Mouse (Mus musculus) WW6 (cell line): ENCODE results near the gene Gm9195.

Source experiments
- DNase-seq: peaks from one replicate; pipeline ENCODE4 v3.0.0-alpha.2; 2013; ENCODE audit warnings: low read depth, low spot score

The Gm9195 gene

DNA sequence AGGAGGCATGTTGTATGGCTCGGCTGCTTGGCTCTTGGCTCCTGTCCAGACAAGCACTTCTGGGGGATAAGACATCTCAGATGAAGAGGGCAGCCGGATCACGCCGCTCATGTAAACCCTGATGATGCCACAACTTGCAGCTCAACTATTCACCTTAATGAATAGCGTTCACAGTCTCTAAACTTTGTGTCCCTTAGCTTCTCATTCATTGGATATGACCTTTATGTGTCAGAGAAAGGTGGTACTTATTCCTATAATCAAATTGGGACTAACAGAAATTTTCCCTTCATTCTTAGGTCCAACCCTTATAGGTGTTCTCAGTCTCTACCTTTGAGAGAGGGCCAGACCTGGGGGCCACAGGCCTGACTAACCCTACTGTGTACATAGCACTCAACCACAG is at the start of gene Gm9195:
Gene Gm9195 (minus strand): TSS at position 101 of the 400 bp plus-strand sequence.
- DNase-seq, result no peak

DNA sequence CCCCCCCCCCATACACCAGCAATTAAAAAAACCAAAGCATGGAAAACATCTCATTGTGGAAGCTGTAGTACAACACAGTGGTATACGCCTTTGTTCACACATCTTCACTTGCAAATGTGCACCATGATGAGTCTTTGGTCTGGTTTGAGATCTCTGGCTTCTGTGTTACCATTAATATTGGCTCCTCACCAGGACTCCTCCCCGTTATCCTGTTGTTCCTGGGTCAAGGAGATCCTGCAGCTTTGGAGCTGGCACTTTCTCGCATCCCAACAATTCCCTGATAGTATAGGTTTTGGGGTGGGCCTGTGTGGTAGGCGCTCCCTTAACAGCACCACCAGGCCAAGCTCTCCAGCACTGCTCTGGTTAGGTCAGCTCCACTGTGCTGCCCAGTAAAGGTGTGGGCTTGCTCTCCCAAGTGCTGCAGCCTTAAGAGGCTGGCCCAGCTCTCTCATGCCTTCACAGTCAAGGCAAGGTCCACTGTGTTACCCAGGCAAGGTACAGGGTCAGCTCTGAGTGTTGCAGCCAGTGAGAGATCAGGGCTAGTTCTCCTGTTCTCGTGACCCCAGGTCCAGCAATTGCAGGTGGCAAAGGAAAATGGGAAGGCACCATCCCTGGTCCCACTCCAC is 44.9 kb upstream of the Gm9195 start:
- DNase-seq, result no peak

DNA sequence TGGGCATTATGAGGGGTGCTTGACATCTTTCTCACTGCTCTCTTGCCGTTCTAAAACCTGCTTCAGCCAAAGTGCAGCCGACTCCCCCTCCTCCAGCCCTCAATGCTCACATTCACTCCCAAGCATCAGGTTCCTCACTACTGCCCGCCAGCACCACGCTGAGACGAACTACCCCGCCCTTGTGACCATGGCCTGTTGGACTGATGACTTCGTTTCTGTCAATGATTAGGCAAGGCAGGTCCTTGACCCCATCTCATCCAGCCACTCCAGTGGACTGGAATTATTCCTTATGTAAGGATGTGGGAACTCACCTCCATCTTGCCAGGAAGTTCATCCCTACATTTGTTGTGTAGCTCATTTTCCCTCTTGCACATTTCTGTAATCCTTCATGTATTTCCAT is 42.2 kb upstream of the Gm9195 start:
- no peak for DNase-seq

DNA sequence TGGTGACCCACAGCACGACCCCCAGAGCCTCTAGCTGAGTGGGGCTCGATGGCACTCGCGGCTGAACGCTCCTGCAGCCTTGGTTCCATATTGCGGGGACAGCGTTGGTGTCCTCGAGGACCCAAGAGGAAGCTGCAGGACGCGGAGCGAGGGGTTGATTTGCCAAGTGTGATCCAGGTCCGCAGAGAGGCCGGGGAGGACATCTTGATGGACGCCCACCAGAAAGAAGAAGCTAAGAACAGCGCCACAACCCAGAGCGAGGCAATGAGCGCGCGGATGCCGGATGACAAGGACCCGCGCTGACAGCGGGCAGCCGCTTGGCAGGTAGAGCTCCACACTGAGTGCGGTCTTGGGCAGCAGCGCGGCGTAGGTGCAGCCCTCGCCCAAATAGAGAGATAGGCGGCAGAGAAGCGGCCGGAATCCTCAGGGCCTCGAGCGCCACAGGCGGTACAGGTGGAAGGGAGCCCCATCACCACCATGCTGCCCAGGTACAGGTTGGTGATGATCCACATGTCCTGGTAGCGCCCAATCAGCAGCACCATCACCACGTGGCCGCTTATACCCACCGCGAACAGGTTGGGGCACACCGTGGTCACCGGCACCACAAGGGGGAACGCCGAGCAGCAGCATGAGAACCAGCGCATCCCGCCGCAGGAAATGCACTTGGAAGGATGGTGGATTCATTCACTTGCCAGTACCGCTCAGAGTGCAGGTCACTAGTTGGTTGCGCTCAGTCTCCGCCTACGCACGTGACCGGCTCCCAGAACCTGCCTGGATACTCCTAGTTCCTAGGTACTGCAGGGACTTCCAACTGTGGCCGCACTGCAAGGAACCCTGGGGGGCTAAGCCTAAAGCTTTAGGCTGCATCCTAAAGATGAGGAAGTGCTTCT is 40.6 kb upstream of the Gm9195 start:
- peak; percentile 14 for DNase-seq

DNA sequence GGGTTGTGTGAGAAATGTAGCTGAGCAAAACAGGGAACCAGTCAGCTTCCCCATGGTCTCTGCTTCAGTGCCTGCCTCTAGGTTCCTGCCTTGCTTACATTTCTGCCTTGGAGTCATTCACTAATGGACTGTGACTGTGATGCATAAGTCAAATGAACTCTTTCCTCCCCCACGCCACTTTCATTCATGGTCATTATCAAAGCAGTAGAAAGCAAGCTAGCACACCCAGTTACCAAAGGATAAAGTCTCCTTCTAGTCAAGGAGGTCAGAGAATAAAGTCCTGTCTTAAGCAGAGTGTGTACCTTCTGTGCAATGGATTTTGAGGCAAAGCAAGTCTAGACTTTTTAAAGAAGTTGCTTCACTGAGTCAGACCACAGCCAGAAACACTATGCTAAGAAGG is 35.5 kb upstream of the Gm9195 start:
- no peak for DNase-seq

DNA sequence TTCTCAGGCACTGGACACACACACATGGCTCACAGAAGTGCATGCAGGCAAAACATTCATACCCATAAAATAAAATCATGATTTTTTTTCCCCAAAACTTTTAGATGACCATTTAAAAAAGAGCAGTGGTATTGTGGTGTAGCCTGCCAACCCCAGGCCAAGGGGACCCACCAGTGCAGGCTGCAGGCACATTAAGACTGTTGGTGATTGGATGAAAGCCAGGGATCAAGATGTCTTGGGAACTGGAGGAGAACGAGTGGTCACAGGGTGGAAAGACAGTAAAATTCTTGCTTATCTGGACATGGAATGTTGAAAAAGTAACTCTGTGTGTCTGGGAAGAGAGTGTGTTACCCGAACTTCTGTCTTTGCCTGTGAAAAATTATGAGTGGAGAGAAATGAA is 27.9 kb upstream of the Gm9195 start:
- no peak for DNase-seq

DNA sequence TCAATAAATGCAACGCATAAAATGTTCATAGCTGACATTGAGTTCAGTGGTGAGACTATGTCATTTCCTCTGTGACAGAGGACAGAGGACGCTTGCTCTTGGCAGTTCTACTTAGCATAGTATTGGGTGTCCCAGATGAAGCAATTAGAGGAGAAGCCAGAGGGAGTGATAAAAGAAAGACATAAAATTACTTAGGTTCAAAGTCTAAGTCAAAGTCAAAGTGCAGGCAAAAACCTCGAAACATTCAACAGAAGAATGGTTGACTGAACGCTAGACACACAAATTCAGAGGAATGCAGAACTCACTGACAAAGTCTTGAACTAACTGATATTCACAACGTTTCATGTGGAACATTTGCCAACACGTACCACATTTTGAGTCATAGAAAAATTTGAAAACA is 27.1 kb upstream of the Gm9195 start:
- DNase-seq, result no peak

DNA sequence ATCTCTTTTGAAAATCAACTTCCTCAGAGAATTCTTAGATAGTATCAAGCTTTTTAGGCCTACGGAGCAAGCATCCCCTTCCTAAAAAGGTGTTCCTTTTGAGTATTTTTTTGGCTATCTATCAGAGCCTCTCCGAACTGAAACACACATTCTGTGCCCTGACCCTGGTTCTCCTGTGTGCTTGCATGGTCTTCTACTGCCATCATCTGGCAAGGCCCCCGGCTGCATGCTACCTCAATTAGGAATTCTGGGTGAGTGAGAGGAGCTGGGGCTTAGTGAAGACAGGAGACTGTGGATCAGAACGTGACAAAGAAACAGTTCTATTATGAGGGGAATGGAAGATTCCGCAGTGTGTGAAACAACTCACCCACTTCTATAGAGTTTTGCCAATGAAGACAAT is 24.7 kb upstream of the Gm9195 start:
- no peak for DNase-seq

DNA sequence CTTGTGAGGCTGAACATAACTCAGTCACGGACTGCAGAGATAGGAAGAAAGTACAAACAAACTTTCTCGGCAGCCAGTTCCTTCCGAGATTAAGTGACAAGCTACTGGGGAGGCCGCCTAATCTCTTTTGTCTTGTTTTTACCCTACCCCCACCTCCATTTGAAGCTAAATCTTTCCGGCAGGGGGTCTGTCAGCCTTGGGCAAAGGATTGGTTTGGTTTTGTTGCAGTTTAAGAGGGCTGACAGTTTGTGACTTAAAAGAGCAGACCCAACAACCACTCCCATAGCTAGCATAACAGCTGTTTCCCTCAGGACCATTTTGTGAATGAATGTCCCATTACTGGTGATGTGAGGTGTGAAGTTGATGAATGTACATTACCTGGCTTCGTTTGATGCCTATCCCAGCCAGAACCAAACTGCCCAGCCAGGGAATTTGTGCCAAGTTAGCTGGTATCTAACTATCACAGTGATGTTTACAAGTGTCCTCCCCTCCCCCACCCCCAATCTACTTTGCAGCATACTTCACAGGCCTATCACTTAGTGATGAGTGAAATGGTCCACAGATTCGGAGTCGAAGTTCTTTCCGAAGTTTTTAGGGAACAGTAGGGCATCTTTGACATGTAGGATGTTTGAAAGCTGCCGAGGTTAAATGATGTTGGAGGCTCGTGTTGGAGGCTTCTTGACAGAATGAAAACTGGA is 15.2 kb upstream of the Gm9195 start:
- DNase-seq, result no peak

DNA sequence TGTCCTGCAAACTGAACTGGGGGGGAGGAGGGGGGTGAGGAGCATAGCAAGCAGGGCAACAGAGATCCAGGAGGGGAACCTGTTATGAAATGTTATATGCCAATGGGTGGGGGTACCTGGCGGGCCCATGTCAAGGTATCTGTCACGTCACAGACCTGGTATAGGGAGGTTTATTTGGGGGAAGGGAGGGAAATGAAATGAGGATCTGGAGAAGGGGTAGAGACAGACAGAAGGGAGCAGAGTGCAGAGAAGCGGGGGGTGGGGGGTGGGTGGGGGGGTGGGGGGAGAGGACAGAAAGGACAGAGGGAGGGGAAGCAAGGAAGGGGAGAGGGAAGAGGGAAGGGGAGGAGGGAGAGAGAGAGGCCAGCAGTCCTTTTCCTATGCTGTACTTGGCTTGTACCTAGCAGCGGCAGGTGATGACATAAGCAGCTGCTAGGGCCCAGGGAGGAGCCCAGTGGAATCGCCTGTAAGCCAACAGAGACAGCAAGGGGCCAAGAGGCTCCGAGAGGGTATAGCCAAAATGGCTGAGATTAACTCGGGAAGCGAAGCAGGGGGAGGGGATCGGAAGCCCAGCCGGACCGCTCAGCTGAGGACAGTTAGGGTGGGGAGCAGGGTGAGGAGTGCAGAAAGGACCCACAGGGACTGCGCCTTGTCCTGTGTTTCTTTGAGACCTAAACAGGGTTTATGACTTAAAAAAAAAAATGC is 14.5 kb upstream of the Gm9195 start:
- no peak for DNase-seq

DNA sequence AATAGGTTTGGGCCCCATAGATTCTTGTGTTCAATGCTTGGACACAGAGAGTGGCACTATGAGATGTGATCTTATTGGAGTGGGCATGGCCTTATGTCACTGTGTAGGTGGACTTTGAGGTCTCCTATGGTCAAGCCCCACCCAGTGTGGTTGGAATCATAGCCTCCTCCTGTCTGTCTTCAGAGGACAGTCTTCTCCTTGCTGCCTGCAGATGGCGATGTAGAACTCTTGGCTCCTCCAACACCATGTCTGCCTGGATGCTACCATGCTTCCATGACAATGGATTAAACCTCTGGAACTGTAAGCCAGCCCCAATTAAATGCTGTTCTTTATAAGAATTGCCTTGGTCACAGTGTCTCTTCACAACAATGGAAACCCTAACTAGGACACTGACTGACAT is 13.3 kb upstream of the Gm9195 start:
- no peak for DNase-seq

DNA sequence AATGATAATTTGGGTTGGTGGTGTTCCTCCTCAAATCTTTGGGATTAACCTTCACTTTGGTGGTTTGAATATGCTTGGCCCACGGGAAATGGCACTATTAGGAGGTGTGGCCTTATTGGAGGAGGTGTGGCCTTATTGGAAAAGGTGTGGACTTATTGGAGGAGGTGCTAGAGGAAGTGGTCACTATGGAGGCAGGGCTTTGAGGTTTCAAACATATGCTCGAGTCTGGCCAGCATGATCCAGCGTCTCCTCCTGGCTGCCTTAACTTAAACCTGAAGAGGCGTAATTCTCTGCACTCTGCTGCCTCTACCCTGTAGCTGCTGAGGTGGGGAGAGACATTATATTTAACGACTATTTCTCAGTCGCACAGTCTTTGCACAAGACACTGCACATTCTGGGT is 11.6 kb upstream of the Gm9195 start:
- no peak for DNase-seq

DNA sequence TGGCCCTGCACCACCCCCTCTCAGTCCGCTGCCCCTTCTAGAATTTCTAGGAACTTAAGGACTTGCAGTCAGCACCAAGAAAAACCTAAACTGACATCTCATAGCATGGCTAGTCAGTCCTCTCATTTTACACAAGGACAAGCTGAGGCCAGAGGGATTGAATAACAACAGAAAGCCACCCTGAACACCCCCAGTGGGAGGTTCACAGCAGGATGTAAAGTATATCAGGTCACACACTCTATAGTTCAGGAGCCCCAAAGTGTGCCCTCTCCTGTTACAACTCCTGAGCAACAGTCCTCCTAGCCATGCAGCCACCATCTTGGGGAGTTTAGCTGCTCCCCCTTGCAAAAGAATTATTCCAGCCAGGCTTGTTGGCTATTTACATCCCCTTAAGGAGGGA is 2.1 kb upstream of the Gm9195 start:
- no peak for DNase-seq

DNA sequence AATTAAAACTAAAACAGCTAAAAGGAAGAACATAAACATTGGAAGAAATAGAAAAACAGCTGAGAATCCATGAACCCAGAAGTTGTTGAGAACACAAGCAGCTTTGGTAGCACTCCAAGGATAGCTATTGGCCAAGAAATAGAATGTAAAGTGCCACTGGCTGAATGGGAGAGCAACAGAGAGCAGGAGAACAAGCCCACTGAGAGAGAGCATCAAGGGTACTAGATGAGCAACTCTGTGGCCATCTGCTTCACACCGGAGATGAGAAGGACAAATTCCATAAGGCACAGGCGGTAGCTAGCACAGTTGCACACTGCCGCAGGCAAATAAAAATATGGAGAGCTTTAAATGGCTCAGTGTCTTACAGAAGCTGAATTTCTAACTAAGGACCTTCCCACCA is 1.3 kb downstream of the Gm9195 start:
- no peak for DNase-seq

DNA sequence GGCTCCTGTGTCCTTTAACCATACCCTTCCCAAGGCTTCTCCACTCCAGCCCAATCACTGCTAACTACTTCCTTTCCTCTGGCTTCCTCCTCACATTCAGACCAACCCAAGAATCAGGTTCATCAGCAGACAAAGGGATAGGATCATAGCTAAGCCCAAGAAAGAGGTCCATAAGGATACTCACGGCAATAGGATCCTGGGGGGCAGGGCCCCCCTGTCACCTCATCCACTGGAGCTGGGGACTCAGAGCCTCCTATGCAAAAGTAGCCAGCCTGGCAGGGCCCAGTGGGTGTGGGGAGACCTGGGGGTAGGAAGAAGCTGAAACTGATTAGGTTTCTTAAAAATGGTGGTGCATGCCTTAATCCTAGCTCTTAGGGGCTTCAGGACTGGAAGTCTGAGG is 17.1 kb downstream of the Gm9195 start:
- no peak for DNase-seq

DNA sequence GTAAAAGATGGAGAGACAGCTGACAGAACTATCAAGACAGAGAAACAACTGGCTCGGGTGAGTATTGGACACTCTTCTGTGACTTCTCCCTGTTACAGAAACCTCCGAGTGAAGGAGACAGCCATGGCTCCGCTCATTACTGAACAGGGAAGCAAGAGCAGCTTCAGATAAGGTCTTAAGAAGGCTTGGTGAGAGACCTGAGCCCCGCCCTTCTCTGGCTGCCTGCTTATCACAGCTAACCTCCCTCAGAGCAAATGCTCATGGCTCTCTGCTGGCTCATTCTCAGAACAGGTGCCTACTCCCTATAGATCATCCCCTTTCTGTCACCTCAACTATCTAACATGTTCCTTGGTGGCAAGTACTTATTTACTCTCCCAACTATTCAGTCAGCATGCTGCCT is 23.2 kb downstream of the Gm9195 start:
- DNase-seq, result no peak

DNA sequence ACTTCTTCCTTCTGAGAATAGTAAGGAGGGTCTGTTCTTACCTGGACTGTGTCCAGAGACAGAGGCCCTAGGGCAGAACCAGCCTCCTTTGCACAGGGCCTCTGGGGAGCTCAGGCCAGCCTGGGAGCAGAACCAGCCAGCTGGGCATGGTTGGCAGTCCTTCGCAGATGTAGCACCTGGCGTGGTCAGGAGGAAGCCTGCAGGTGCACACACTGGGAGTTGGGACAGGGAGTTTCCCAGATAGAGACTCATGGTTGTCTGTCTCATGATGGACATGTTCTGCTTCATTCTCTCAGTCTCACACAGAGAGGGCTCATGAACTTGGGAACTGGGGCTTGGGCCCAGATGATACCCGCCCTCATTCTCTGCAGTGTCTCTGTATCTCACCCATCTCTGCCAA is 25.3 kb downstream of the Gm9195 start:
- DNase-seq, result no peak

DNA sequence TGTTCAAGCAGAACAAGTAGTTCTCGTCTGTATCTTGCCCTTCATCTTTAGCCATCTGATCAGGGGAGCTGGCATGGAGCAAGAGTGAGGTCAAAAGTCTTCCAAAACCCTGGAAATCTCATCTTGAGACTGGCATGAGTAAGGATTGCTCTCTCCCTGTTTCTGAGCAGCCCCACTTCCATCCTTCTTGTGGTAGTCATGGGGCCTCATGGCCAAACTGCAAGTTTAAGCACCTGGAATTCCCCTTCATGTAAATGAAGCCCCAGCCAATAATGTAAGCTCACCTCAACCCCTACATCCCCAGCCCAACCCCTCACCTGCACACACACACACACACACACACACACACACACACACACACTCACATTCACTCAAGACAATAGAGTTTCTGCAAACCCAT is 30.0 kb downstream of the Gm9195 start:
- no peak for DNase-seq

DNA sequence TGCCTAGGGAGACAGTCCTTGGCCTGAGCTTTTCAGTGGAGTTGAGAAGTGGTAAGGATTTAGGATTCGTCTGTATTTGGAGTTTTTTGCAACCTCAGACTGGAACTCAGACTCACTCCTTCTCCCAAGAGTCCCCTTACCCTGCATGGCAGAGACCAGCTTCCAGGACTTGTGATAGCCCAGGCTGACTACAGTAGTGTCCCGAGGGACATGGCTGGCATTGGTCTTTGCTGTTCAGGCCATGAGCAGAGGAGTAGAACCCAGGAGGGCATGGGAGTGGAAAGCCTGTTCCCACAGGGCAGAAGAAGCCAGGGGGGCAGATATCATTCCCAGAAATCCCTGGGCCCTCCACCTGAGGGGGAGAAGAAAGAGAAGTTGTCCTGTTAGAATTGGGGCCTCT is 31.3 kb downstream of the Gm9195 start:
- DNase-seq, result no peak

DNA sequence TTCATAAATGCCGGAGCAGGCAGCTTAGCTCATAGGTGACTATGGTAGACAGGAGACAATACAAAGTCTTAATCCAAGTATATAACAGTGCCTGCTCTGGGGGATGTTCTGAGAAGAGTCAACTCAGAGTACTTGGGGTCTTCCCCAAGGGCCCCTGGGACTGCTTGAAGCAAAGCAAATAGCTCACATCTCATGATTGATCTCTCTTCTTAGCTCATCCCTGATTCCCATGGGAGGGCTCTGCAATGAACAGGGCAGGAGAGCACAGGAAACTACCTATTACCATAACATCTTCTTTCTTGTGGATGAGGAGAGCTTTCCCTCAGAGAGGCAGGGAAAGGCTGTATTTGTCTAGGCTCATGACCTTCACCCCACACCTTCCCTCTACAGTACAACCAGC is 32.7 kb downstream of the Gm9195 start:
- DNase-seq, result no peak

DNA sequence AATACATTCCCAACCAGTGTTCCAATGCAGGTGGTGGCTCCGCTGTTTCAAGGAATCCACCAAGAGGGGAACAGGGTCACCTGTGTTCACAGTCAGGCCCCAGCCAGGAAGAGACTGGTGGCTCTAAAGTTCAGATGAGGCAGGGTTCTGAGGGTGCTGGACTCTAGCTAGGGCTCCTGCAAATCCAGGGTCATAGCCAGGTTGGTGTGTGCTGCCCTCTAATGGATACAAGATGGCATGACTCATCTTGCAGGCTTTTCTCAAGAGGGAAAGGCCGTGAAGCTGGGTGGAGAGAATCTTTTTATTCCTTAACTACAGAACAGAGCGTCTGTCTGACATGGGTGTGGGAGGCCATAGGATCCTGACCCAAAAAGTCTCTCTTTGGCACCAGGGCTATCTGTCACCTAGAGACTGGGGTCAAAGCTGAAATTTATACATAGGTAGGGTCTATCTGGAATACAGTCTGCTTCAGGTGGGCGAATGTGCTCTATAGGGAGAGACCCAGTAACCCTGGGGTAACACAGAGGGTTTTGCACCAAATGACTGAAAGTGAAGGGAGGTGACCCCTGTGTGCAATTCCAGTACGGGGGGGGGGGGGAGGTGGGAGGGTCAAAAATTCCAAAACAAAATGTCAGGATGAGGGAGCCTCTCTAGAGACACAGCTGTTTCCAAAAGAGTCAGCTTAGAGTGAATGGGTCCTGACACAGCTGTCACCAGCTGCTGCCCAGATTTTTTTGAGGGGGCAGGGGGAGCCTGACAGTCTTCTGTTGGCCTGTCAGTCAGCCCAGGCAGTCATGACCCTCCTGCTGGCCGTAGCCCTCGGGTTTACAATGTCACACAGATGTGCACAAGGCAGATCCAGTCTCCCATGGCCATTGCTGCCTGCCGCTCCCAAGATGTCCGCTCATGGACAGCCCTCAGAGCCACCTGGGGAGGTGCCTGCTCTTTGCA is 44.2 kb downstream of the Gm9195 start:
- peak; percentile 9 for DNase-seq
